Mouse (Mus musculus) stomach, embryonic 15.5 days (tissue): ENCODE results near the gene Il21r. TPM values are rescaled to one million over a fixed set of nuclear protein-coding genes. Genes with fewer than 3 reads are reported as not detected.

Experiments used
- ATAC-seq: fragments of 200-750 bp; cut with Nextera tagmentation; 2 replicates; pipeline ENCODE4 v1.8.0; 2017; ENCODE audit warnings: low read depth, moderate number of reproducible peaks, moderate TSS enrichment; ENCODE audit not compliant: insufficient read depth, low FRiP score
- H3K27ac ChIP-seq: fragments of 300-500 bp; sonication (generic); 2 replicates; pipeline ENCODE4 v1.5.1; 2015; ENCODE audit warnings: mild to moderate bottlenecking, inconsistent platforms
- H3K27me3 ChIP-seq: fragments of 300-500 bp; sonication (generic); replicated peaks from 2 replicates; pipeline ENCODE4 v1.6.1; 2015; ENCODE audit warnings: inconsistent platforms
- H3K36me3 ChIP-seq: fragments of 300-500 bp; sonication (generic); 2 replicates; pipeline ENCODE4 v1.6.1; 2015; ENCODE audit warnings: inconsistent platforms
- H3K4me1 ChIP-seq: fragments of 300-500 bp; sonication (generic); 2 replicates; pipeline ENCODE4 v1.6.1; 2015; ENCODE audit warnings: inconsistent platforms
- H3K4me2 ChIP-seq: fragments of 300-500 bp; sonication (generic); 2 replicates; pipeline ENCODE4 v1.6.1; 2015; ENCODE audit warnings: mild to moderate bottlenecking, inconsistent platforms
- H3K4me3 ChIP-seq: fragments of 300-500 bp; sonication (generic); replicated peaks from 2 replicates; pipeline ENCODE4 v1.5.1; 2015; ENCODE audit warnings: inconsistent platforms
- H3K9ac ChIP-seq: fragments of 300-500 bp; sonication (generic); 2 replicates; pipeline ENCODE4 v1.6.1; 2015; ENCODE audit warnings: inconsistent platforms
- H3K9me3 ChIP-seq: fragments of 300-500 bp; sonication (generic); 2 replicates; pipeline ENCODE4 v1.6.1; 2016; ENCODE audit warnings: inconsistent platforms
- WGBS: fragments of 180-500 bp; shearing (Covaris S2); methylation state at CpG from one replicate; pipeline ENCODE4 v1.1.7; 2015; 5-methylcytosine and 5-hydroxymethylcytosine counted together
- polyA plus RNA-seq: library from polyadenylated mRNA; unstranded; fragments of >200 nt; fragmentation: Nextera tagmentation; extraction: Ambion mirVana; gene quantifications from 2 replicates; pipeline ENCODE4 v1.2.1, GENCODE M21; 2015

Gene Il21r
- polyA plus RNA-seq, 1 experiment from 2014 or later = 0.65 TPM

- H3K4me2 ChIP-seq = no peak overlapping the region
- no peaks in the 10 kb centered on the region for H3K36me3 ChIP-seq
- H3K9me3 ChIP-seq = no peaks in the 10 kb centered on the region
- no peaks in the 10 kb centered on the region for H3K27me3 ChIP-seq
- ATAC-seq = no peak
- H3K4me1 ChIP-seq = peaks cover 32% of the 10 kb centered on the region
- no peak overlapping the region for H3K4me3 ChIP-seq
- WGBS = 71% methylated on average over 4 of the region's 4 CpGs
- H3K27ac ChIP-seq = no peak overlapping the region
- no peak overlapping the region for H3K9ac ChIP-seq
These were observed 40.8 kb upstream of the Il21r start for GRCm38 (mm10) chr7:125562413-125562812.

GRCm38 (mm10) chr7:125563093-125563492 lies 40.1 kb upstream of the Il21r start:
- H3K27ac ChIP-seq = no peak overlapping the region
- H3K9ac ChIP-seq = no peak overlapping the region
- H3K9me3 ChIP-seq = no peaks in the 10 kb centered on the region
- no peak overlapping the region for H3K4me3 ChIP-seq
- H3K27me3 ChIP-seq = no peaks in the 10 kb centered on the region
- H3K4me1 ChIP-seq = peaks cover 26% of the 10 kb centered on the region
- H3K4me2 ChIP-seq = no peak overlapping the region
- no peak for ATAC-seq
- WGBS = 78% methylated on average over 3 of the region's 3 CpGs
- H3K36me3 ChIP-seq = no peaks in the 10 kb centered on the region

GRCm38 (mm10) chr7:125564316-125565024 lies 38.8 kb upstream of the Il21r start:
- H3K36me3 ChIP-seq = no peaks in the 10 kb centered on the region
- no peaks in the 10 kb centered on the region for H3K9me3 ChIP-seq
- ATAC-seq = no peak
- H3K27ac ChIP-seq = no peak overlapping the region
- WGBS = 73% methylated on average over 11 of the region's 11 CpGs
- no peak overlapping the region for H3K9ac ChIP-seq
- no peaks in the 10 kb centered on the region for H3K27me3 ChIP-seq
- H3K4me1 ChIP-seq = peaks cover 23% of the 10 kb centered on the region
- no peak overlapping the region for H3K4me3 ChIP-seq
- H3K4me2 ChIP-seq = no peak overlapping the region

- ATAC-seq = no peak
- Histone ChIP-seq H3K9me3 (no peaks in the 10 kb centered on the region), H3K27ac (no peak overlapping the region), H3K4me3 (no peak overlapping the region), H3K27me3 (no peaks in the 10 kb centered on the region), H3K9ac (no peak overlapping the region), H3K36me3 (no peaks in the 10 kb centered on the region), H3K4me1 (peaks cover 10% of the 10 kb centered on the region), H3K4me2 (no peak overlapping the region)
- WGBS = 61% methylated on average over 12 of the region's 12 CpGs
These were observed 37.5 kb upstream of the Il21r start for GRCm38 (mm10) chr7:125565516-125566285.

- WGBS = 51% methylated on average over 2 of the region's 2 CpGs
- Histone ChIP-seq H3K36me3 (no peaks in the 10 kb centered on the region), H3K4me1 (peaks cover 3% of the 10 kb centered on the region; the same call in 1 of the 2 replicates), H3K27ac (no peak overlapping the region), H3K4me2 (no peak overlapping the region), H3K4me3 (no peak overlapping the region), H3K9me3 (no peaks in the 10 kb centered on the region), H3K9ac (no peak overlapping the region), H3K27me3 (no peaks in the 10 kb centered on the region)
- ATAC-seq = no peak
These were observed 36.8 kb upstream of the Il21r start for GRCm38 (mm10) chr7:125566420-125566819.

- Histone ChIP-seq H3K27ac (no peak overlapping the region), H3K4me3 (no peak overlapping the region), H3K27me3 (no peaks in the 10 kb centered on the region), H3K4me2 (no peak overlapping the region), H3K9ac (no peak overlapping the region), H3K36me3 (no peaks in the 10 kb centered on the region), H3K4me1 (no peaks in the 10 kb centered on the region), H3K9me3 (no peaks in the 10 kb centered on the region)
- 75% methylated on average over 8 of the region's 8 CpGs for WGBS
- no peak for ATAC-seq
These were observed 34.3 kb upstream of the Il21r start for GRCm38 (mm10) chr7:125568888-125569287.

- no peak for ATAC-seq
- Histone ChIP-seq H3K27me3 (no peaks in the 10 kb centered on the region), H3K4me2 (no peak overlapping the region), H3K36me3 (no peaks in the 10 kb centered on the region), H3K9ac (no peak overlapping the region), H3K9me3 (no peaks in the 10 kb centered on the region), H3K27ac (no peak overlapping the region), H3K4me3 (no peak overlapping the region), H3K4me1 (peaks cover 8% of the 10 kb centered on the region)
- 78% methylated on average over 19 of the region's 19 CpGs for whole genome bisulfite sequencing
These were observed 31.3 kb upstream of the Il21r start for GRCm38 (mm10) chr7:125571891-125572290.

- Histone ChIP-seq H3K27ac (no peak overlapping the region), H3K4me3 (no peak overlapping the region), H3K9me3 (no peaks in the 10 kb centered on the region), H3K36me3 (no peaks in the 10 kb centered on the region), H3K27me3 (no peaks in the 10 kb centered on the region), H3K4me1 (peaks cover 17% of the 10 kb centered on the region), H3K9ac (no peak overlapping the region), H3K4me2 (no peak overlapping the region)
- ATAC-seq = no peak
- 75% methylated on average over 6 of the region's 6 CpGs for WGBS
These were observed 30.5 kb upstream of the Il21r start for GRCm38 (mm10) chr7:125572737-125573136.

- Histone ChIP-seq H3K36me3 (no peaks in the 10 kb centered on the region), H3K27ac (no peak overlapping the region), H3K9ac (no peak overlapping the region), H3K4me3 (no peak overlapping the region), H3K27me3 (no peaks in the 10 kb centered on the region), H3K4me1 (peaks cover 22% of the 10 kb centered on the region), H3K4me2 (no peak overlapping the region), H3K9me3 (no peaks in the 10 kb centered on the region)
- WGBS = 73% methylated on average over 2 of the region's 2 CpGs
- no peak for ATAC-seq
These were observed 29.4 kb upstream of the Il21r start for GRCm38 (mm10) chr7:125573849-125574248.

GRCm38 (mm10) chr7:125574832-125575231 lies 28.4 kb upstream of the Il21r start:
- Histone ChIP-seq H3K9me3 (no peaks in the 10 kb centered on the region), H3K27ac (peak overlapping the region; percentile 79; the same call in 1 of the 2 replicates), H3K9ac (no peak overlapping the region), H3K4me3 (no peak overlapping the region), H3K4me2 (no peak overlapping the region), H3K27me3 (no peaks in the 10 kb centered on the region), H3K4me1 (peaks cover 22% of the 10 kb centered on the region), H3K36me3 (no peaks in the 10 kb centered on the region)
- WGBS = 78% methylated on average over 3 of the region's 3 CpGs
- ATAC-seq = no peak

GRCm38 (mm10) chr7:125575738-125576540 lies 27.3 kb upstream of the Il21r start:
- H3K4me2 ChIP-seq = no peak overlapping the region
- H3K9ac ChIP-seq = no peak overlapping the region

GRCm38 (mm10) chr7:125576982-125577381 lies 26.2 kb upstream of the Il21r start:
- H3K36me3 ChIP-seq = no peaks in the 10 kb centered on the region
- no peak overlapping the region for H3K4me3 ChIP-seq
- H3K9ac ChIP-seq = no peak overlapping the region
- no peaks in the 10 kb centered on the region for H3K9me3 ChIP-seq
- 47% methylated on average over 7 of the region's 7 CpGs for WGBS
- H3K27ac ChIP-seq = peak overlapping the region; percentile 79; the same call in 1 of the 2 replicates
- peak; percentile 36; the same call in 1 of the 2 replicates for ATAC-seq
- no peak overlapping the region for H3K4me2 ChIP-seq
- no peaks in the 10 kb centered on the region for H3K27me3 ChIP-seq
- peaks cover 32% of the 10 kb centered on the region for H3K4me1 ChIP-seq

More at GRCm38 (mm10) chr7:125575738-125576540, 27.3 kb upstream of the Il21r start:
- H3K4me1 ChIP-seq = peaks cover 29% of the 10 kb centered on the region
- 76% methylated on average over 16 of the region's 16 CpGs for WGBS
- ATAC-seq = no peak
- peak overlapping the region; percentile 79 for H3K27ac ChIP-seq
- no peaks in the 10 kb centered on the region for H3K36me3 ChIP-seq
- H3K4me3 ChIP-seq = no peak overlapping the region
- H3K9me3 ChIP-seq = no peaks in the 10 kb centered on the region
- no peaks in the 10 kb centered on the region for H3K27me3 ChIP-seq
